Mouse (Mus musculus): ENCODE measurements at regions not wholly inside any gene's neighbourhood (a gene's known extent, or its start where the extent isn't known, plus 50 kb on each side); places are given as distances from the start of the nearest gene placed in this dataset.
A peak's percentile ranks its signal among the peaks of the same experiment; 100 is the strongest.

DNA sequence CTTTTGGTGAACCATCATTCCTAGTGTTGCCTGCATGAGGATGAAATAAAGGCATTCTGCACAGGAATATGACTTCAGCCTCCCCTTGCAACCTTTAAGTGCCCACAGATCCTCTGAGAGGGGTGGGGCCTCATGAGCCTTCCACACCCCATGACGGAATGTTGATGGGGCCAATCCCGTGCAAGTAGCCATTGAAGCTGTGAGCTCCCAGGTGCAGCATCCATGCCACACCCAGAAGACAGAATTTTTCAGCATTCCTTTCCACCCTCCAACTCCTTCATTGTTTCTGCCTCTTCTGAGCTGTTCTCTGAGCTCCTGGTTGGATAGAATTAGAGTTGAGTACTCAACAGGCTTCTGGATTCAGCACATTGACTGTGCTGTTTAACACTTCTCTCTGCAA, 174.6 kb upstream of the Srrm4 start:
- H3K4me3 ChIP-seq (replicated peaks; ENCODE audit: low read length), result no peak overlapping the region
- no peaks in the 10 kb centered on the region for H3K27me3 ChIP-seq (ENCODE audit: control insufficient read depth, insufficient read depth, low read length)
- 89% methylated on average over 2 of the region's 2 CpGs for WGBS
- H3K4me1 ChIP-seq (replicated peaks; ENCODE audit: control insufficient read depth, insufficient read depth, low read length), result no peaks in the 10 kb centered on the region
- no peak overlapping the region for H3K9ac ChIP-seq
- ATAC-seq (ENCODE audit: low FRiP score) (no peak), DNase-seq (ENCODE audit: low spot score) (no peak)
- H3K36me3 ChIP-seq (replicated peaks; ENCODE audit: control insufficient read depth, insufficient read depth), result no peaks in the 10 kb centered on the region
- H3K27ac ChIP-seq, result no peak overlapping the region
- H3K4me2 ChIP-seq (replicated peaks), result no peak overlapping the region
- H3K9me3 ChIP-seq (ENCODE audit: control insufficient read depth, low read length), result 0 out of 2 replicates have a peak, but pooled peaks cover 3% of the 10 kb centered on the region

DNA sequence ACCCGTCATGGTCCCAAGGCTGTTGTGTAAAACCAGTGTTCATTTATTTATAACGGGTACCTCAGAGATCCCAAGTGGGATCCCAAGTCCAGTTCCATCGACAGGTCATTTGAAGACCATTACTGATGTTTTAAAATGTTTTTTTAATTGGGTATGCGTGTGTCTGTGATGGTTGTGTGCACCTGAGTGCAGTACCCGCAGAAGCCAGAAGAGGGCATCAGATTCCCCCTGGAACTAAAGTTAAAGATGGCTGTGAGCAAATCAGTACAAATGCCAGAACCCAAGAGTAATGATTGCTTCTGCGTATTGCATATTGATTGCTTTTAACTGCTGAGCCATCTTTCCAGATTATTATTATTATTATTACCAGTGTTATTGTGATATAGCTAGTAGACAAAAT, 169.7 kb upstream of the Srrm4 start:
- WGBS, result 93% methylated on average over 6 of the region's 6 CpGs
- no peaks in the 10 kb centered on the region for H3K27me3 ChIP-seq (ENCODE audit: control insufficient read depth, insufficient read depth, low read length)
- ATAC-seq (ENCODE audit: low FRiP score) (no peak), DNase-seq (ENCODE audit: low spot score) (no peak)
- no peak overlapping the region for H3K4me3 ChIP-seq (replicated peaks; ENCODE audit: low read length)
- no peak overlapping the region for H3K9ac ChIP-seq
- no peak overlapping the region for H3K4me2 ChIP-seq (replicated peaks)
- 0 out of 2 replicates have a peak, but pooled peaks cover 3% of the 10 kb centered on the region for H3K9me3 ChIP-seq (ENCODE audit: control insufficient read depth, low read length)
- no peaks in the 10 kb centered on the region for H3K36me3 ChIP-seq (replicated peaks; ENCODE audit: control insufficient read depth, insufficient read depth)
- no peaks in the 10 kb centered on the region for H3K4me1 ChIP-seq (replicated peaks; ENCODE audit: control insufficient read depth, insufficient read depth, low read length)
- no peak overlapping the region for H3K27ac ChIP-seq

DNA sequence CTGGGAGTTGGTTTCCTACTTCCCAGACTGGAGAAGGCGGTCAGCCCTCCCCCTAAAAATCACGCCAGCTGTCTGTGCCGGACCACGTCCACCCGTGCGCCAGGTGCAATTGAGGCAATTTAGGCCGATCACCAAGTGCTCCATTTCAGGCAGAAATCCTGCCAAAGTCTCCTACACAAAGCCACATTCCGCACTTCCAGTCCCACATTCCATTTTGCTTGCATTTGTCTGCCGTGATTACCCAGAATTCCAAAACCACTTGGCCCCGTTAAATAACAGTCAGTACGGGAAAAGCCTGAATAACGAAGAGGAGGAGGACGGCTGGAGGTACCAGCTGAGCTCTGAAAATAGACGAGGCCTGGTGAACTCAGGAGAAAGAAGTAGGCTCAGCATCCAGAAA, 167.1 kb upstream of the Srrm4 start:
- DNase-seq (ENCODE audit: low spot score), result no peak
- 73% methylated on average over 14 of the region's 14 CpGs for WGBS
- no peak overlapping the region for H3K4me3 ChIP-seq (replicated peaks; ENCODE audit: low read length)
- no peak overlapping the region for H3K4me2 ChIP-seq (replicated peaks)
- no peak overlapping the region for H3K27ac ChIP-seq
- no peaks in the 10 kb centered on the region for H3K4me1 ChIP-seq (replicated peaks; ENCODE audit: control insufficient read depth, insufficient read depth, low read length)
- no peak for ATAC-seq (ENCODE audit: low FRiP score)
- H3K36me3 ChIP-seq (replicated peaks; ENCODE audit: control insufficient read depth, insufficient read depth), result no peaks in the 10 kb centered on the region
- H3K27me3 ChIP-seq (ENCODE audit: control insufficient read depth, insufficient read depth, low read length), result no peaks in the 10 kb centered on the region
- H3K9me3 ChIP-seq (ENCODE audit: control insufficient read depth, low read length), result 0 out of 2 replicates have a peak, but pooled peaks cover under 1% of the 10 kb centered on the region
- no peak overlapping the region for H3K9ac ChIP-seq

- Histone ChIP-seq H3K27ac (no peak overlapping the region), H3K4me2 (replicated peaks) (no peak overlapping the region), H3K36me3 (replicated peaks; ENCODE audit: control insufficient read depth, insufficient read depth) (no peaks in the 10 kb centered on the region), H3K9me3 (ENCODE audit: control insufficient read depth, low read length) (no peaks in the 10 kb centered on the region), H3K4me1 (replicated peaks; ENCODE audit: control insufficient read depth, insufficient read depth, low read length) (no peaks in the 10 kb centered on the region), H3K27me3 (ENCODE audit: control insufficient read depth, insufficient read depth, low read length) (no peaks in the 10 kb centered on the region), H3K4me3 (replicated peaks; ENCODE audit: low read length) (no peak overlapping the region), H3K9ac (no peak overlapping the region)
- DNase-seq (ENCODE audit: low spot score) (no peak), ATAC-seq (ENCODE audit: low FRiP score) (no peak)
- 81% methylated on average over 2 of the region's 2 CpGs for WGBS
Observed at GRCm38 (mm10) chr5:116752941-116753340, 161.3 kb upstream of the Srrm4 start.

- DNase-seq (ENCODE audit: low spot score) (no peak), ATAC-seq (ENCODE audit: low FRiP score) (no peak)
- no peak overlapping the region for H3K9ac ChIP-seq
- no peaks in the 10 kb centered on the region for H3K36me3 ChIP-seq (replicated peaks; ENCODE audit: control insufficient read depth, insufficient read depth)
- no peaks in the 10 kb centered on the region for H3K9me3 ChIP-seq (ENCODE audit: control insufficient read depth, low read length)
- WGBS, result 68% methylated on average over 1 of the region's 1 CpGs
- H3K4me1 ChIP-seq (replicated peaks; ENCODE audit: control insufficient read depth, insufficient read depth, low read length), result no peaks in the 10 kb centered on the region
- H3K27me3 ChIP-seq (ENCODE audit: control insufficient read depth, insufficient read depth, low read length), result no peaks in the 10 kb centered on the region
- no peak overlapping the region for H3K4me2 ChIP-seq (replicated peaks)
- no peak overlapping the region for H3K4me3 ChIP-seq (replicated peaks; ENCODE audit: low read length)
- H3K27ac ChIP-seq, result no peak overlapping the region
Observed at GRCm38 (mm10) chr5:116752096-116752495, 160.5 kb upstream of the Srrm4 start.

DNA sequence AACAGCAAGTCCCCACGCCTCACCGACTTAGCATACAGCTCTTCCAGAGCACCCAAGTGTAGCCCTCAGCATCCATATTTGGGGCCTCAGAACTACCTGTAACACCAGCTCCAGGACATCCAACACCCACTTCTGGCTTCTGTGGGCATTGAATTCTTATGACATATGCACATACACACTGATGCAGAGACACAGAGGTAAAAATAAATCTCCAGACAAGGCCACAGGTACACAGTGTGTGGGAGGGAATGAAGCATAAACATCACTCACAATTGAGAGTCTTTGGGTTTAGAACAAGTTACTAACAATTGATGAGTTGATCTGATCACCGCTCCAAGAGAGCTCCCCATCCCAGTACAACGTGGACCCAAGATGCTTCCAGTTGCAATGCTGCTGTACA, 154.2 kb upstream of the Srrm4 start:
- no peak overlapping the region for H3K27ac ChIP-seq
- H3K4me1 ChIP-seq (replicated peaks; ENCODE audit: control insufficient read depth, insufficient read depth, low read length), result no peaks in the 10 kb centered on the region
- H3K9me3 ChIP-seq (ENCODE audit: control insufficient read depth, low read length), result no peaks in the 10 kb centered on the region
- no peak for DNase-seq (ENCODE audit: low spot score)
- H3K36me3 ChIP-seq (replicated peaks; ENCODE audit: control insufficient read depth, insufficient read depth), result no peaks in the 10 kb centered on the region
- H3K9ac ChIP-seq, result no peak overlapping the region
- H3K27me3 ChIP-seq (ENCODE audit: control insufficient read depth, insufficient read depth, low read length), result no peaks in the 10 kb centered on the region
- no peak overlapping the region for H3K4me2 ChIP-seq (replicated peaks)
- no peak for ATAC-seq (ENCODE audit: low FRiP score)
- H3K4me3 ChIP-seq (replicated peaks; ENCODE audit: low read length), result no peak overlapping the region
- WGBS, result 94% methylated on average over 4 of the region's 4 CpGs

DNA sequence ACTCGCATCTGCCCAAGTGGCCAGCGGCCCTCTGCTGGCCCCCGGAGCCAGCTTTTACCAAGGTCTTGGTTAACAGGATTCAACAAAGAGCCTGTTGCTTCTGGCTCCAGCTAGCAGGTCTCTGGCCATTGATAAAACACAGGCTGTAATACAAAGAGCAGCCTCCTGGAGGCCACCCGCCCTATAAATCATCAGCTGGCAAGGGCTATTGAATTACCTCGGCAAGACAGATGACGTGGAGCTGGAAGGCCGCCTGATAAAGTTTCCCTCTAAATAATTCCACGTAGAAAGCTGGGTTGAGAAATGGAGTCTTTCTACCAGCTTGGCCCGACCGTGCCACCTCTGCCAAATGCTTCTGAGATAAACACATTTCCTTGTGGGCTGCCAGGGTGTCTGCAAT, 152.8 kb upstream of the Srrm4 start:
- no peaks in the 10 kb centered on the region for H3K27me3 ChIP-seq (ENCODE audit: control insufficient read depth, insufficient read depth, low read length)
- H3K9me3 ChIP-seq (ENCODE audit: control insufficient read depth, low read length), result no peaks in the 10 kb centered on the region
- H3K4me1 ChIP-seq (replicated peaks; ENCODE audit: control insufficient read depth, insufficient read depth, low read length), result no peaks in the 10 kb centered on the region
- no peaks in the 10 kb centered on the region for H3K36me3 ChIP-seq (replicated peaks; ENCODE audit: control insufficient read depth, insufficient read depth)
- no peak overlapping the region for H3K4me3 ChIP-seq (replicated peaks; ENCODE audit: low read length)
- H3K4me2 ChIP-seq (replicated peaks), result no peak overlapping the region
- WGBS, result 37% methylated on average over 10 of the region's 10 CpGs
- H3K9ac ChIP-seq, result no peak overlapping the region
- H3K27ac ChIP-seq, result no peak overlapping the region
- peak; percentile 34; the same call in 1 of the 2 replicates for ATAC-seq (ENCODE audit: low FRiP score)
- DNase-seq (ENCODE audit: low spot score), result peak; percentile 58

DNA sequence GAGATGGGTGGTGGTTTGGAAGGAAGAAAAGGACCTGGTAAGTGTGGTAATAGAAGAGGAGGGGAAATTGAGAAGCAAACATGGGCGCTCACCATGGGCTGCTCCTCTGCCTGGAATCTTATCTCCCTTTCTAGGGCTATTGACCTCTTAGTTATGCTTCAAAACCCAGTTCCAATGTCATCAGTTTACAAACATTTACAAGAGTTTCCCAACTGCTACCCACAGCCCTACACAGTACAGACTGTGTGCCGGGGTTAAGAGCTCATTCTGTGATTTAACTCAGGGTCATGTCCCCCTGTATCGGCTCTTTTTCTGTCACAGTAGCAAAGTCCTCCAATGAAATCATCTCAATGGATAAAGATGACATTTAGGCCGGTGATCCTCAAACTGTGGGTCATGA, 144.0 kb upstream of the Srrm4 start:
- ATAC-seq (ENCODE audit: low FRiP score) (no peak), DNase-seq (ENCODE audit: low spot score) (no peak)
- WGBS, result 87% methylated on average over 4 of the region's 4 CpGs
- no peak overlapping the region for H3K4me2 ChIP-seq (replicated peaks)
- no peak overlapping the region for H3K4me3 ChIP-seq (replicated peaks; ENCODE audit: low read length)
- H3K27me3 ChIP-seq (ENCODE audit: control insufficient read depth, insufficient read depth, low read length), result no peaks in the 10 kb centered on the region
- H3K4me1 ChIP-seq (replicated peaks; ENCODE audit: control insufficient read depth, insufficient read depth, low read length), result no peaks in the 10 kb centered on the region
- H3K27ac ChIP-seq, result no peak overlapping the region
- no peak overlapping the region for H3K9ac ChIP-seq
- no peaks in the 10 kb centered on the region for H3K9me3 ChIP-seq (ENCODE audit: control insufficient read depth, low read length)
- H3K36me3 ChIP-seq (replicated peaks; ENCODE audit: control insufficient read depth, insufficient read depth), result no peaks in the 10 kb centered on the region

DNA sequence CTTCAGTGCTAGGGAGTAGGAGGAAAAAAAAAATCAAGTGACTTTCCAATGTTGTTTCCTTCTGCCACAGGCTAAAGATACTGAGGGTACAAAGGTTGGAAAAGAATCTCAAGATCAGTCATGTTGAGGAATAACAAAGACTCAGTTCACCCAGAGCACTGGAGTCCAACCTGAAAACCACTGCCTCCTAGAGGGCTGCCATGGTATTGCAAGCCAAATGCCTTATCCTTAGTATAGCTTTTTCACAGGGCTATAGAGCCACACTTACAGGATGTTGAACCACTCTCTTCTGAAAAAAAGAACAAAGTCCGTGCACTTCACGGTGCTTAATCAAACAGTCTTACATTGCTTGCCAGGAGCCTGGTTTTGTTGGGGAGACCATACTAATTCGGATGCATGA, 139.9 kb upstream of the Srrm4 start:
- Histone ChIP-seq H3K4me2 (replicated peaks) (no peak overlapping the region), H3K9me3 (ENCODE audit: control insufficient read depth, low read length) (no peaks in the 10 kb centered on the region), H3K27ac (no peak overlapping the region), H3K36me3 (replicated peaks; ENCODE audit: control insufficient read depth, insufficient read depth) (no peaks in the 10 kb centered on the region), H3K4me1 (replicated peaks; ENCODE audit: control insufficient read depth, insufficient read depth, low read length) (no peaks in the 10 kb centered on the region), H3K27me3 (ENCODE audit: control insufficient read depth, insufficient read depth, low read length) (no peaks in the 10 kb centered on the region), H3K9ac (no peak overlapping the region), H3K4me3 (replicated peaks; ENCODE audit: low read length) (no peak overlapping the region)
- 92% methylated on average over 3 of the region's 3 CpGs for WGBS
- no peak for ATAC-seq (ENCODE audit: low FRiP score)
- no peak for DNase-seq (ENCODE audit: low spot score)

DNA sequence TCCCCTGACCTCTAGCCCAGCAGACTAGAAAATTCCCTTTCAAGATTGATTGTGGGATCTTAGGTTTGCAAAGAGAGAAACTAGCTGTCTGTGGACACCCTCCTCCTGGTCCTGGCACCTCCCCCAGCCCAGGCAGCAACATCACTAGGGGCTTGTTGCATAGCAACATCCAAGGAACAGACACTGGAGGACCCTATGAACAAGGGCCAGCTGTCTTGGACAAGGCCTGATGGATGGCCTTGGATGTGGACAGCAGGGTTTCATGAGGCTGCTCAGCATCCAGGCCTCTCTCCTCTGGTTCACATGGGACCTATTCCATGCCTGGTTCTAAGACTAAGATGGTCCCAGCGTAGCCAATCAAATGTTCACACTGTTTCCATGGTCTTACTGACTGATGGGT, 127.6 kb upstream of the Srrm4 start:
- Histone ChIP-seq H3K9me3 (ENCODE audit: control insufficient read depth, low read length) (no peaks in the 10 kb centered on the region), H3K4me1 (replicated peaks; ENCODE audit: control insufficient read depth, insufficient read depth, low read length) (peaks cover 6% of the 10 kb centered on the region; the same call in 1 of the 2 replicates), H3K4me2 (replicated peaks) (no peak overlapping the region), H3K27me3 (ENCODE audit: control insufficient read depth, insufficient read depth, low read length) (no peaks in the 10 kb centered on the region), H3K36me3 (replicated peaks; ENCODE audit: control insufficient read depth, insufficient read depth) (no peaks in the 10 kb centered on the region), H3K27ac (no peak overlapping the region), H3K9ac (no peak overlapping the region), H3K4me3 (replicated peaks; ENCODE audit: low read length) (no peak overlapping the region)
- DNase-seq (ENCODE audit: low spot score), result no peak
- ATAC-seq (ENCODE audit: low FRiP score), result no peak
- WGBS, result 88% methylated on average over 1 of the region's 1 CpGs

Data from hindbrain, embryonic 14.5 days (tissue).